Mouse (Mus musculus) spleen, adult 12 weeks (tissue): ENCODE measurements around the gene Tfg.

ENCODE experiments used
- DNase-seq: peaks from one replicate; pipeline ENCODE4 v3.0.0; 2022; ENCODE audit warnings: low spot score

The Tfg gene

DNA sequence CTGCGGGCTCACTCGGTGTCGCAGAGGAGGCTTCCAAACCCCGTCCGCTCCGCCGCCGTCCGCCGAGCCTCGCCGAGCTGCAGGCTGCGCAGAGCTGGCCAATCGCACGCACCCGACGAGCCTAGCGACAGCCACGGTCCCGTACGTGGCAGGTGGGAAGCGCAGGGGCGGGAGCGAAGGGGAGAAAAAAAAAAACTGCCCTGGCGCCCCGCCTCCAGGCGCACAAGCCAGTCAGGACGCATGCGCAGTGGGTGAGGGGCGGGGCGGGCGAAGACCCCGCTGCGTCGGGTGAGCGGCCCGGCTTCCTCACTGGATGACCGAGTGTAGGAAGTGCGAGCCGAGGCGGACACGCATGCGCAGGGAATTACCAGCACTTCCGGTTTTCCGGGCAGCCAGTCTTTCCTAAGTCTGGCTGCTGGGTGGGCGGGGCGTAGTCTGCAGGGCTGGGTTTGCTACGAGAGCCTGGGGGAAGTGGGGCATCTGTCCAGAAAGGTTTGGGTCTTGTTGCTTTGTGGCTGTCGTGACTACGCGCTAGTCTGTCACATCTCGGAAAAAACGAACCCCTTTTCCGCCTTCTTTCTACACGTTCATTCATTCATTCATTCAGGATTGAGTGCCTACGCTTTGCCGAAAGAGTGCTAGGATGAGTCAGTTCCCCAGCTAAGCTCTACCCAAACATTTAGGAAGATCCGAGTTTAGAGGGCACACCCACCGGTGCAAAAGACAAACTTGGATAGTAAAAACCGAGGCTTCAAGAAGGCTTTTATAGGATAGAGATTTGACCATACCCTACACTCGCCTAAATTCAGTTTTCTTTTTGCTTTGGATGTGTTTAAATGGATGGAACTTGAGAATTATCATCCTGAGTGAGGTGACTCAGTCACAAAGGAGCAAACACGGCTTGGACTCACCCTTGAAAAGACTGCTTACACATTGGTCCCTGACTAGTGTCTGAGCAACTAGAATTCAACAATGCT, at the start of gene Tfg:
Gene Tfg, minus strand, starts transcription at position 227 of the 977 bp plus-strand sequence.
- DNase-seq = peak; percentile 96

DNA sequence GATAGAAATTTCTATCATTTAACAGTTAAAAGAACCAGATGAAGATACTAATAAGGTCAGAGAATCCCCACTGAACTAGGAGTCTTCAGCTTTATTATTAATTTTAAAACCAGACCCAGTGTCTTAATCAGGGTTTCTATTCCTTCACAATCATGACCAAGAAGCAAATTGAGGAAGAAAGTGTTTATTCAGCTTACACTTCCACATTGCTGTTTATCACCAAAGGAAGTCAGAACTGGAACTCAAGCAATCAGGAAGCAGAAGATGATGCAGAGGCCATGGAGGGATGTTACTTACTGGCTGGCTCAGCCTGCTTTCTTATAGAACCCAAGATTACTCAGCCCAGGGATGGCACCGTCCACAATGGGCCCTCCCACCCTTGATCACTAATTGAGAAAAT, 11.8 kb upstream of the Tfg start:
- DNase-seq = no peak

DNA sequence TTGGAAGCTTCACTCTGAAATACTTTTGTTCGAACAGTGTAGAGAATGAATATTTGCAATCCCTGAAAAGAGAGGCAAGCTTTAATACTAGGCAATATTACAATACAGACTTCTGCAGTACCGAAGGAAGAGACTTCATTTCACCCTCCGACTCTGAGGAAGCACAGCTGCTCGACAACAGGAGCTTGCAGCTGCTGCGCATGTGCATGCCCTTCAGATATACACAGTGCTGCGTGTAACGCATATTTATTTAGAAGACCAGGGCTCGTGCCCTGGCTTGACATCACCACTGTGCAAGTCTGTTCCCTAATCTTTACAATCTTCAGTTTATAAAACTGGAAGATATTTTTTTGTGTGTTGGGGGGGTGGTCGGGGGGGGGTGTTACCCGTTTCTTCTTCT, 7.7 kb upstream of the Tfg start:
- DNase-seq = no peak

DNA sequence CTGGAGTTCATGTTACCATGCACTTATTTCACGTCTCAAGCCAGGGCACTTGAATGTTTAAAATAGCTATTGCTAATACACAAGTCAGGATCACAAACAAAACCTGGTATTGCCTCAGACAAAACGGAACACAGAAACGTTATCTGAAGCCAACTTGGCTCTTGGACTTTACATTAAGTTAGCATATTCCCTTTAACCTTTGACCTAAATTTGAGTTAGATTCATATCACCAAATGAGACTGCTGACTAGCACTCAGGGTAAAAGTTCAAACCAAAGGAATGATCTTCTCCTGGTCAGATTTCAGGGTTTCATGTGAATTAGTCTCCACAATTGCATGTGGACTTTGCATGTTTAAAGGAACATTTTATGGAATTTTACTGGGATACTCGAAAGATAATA, 5.1 kb upstream of the Tfg start:
- DNase-seq = no peak

DNA sequence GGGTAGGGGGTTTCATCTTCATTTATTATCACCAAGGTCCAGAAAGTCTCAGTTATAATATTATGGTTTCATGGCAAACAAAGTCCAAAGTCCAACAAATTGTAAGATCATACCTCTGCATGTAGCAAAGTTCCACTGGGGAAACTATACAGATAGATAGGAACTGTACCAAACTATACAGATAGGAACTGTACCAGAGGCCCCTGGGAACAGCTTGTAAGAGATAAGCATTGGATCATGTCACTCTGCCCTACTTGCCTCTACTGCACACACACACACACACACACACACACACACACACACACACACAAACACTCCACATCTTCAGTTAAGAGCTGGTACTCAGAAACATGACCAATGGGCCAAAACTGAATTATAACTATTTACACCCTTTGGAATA, 1.8 kb upstream of the Tfg start:
- no peak for DNase-seq

DNA sequence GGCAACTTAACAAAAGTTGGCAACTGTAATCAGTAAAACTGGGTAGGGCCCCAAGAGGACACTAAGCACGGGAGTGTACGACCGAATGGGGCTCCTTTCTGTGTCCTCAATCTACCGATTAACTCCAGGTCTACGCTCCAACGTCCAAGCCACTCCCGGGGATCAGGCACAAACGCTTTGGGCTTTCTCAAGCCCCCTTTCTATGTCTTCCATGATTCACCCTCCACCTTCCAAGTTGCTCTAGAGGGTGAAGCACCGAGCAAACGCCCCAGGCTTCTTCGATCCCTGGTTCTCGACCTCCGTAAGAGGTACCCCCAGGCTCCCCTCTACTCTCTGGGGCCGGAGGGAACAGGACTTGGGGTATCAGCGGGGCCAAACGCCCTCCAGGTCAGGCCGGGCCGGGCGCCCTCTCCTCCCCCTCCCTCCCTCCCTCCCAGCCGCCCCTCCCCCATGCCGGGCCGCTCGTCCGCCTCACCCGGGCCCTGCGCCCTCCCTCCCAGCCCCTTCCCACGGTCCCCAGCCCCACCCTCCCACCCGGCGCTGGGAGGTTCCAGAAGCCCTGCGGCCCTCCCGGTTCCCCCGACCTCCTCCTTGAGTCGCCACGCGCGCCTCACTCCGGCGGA, 582 bp downstream of the Tfg start:
- peak; percentile 26 for DNase-seq

DNA sequence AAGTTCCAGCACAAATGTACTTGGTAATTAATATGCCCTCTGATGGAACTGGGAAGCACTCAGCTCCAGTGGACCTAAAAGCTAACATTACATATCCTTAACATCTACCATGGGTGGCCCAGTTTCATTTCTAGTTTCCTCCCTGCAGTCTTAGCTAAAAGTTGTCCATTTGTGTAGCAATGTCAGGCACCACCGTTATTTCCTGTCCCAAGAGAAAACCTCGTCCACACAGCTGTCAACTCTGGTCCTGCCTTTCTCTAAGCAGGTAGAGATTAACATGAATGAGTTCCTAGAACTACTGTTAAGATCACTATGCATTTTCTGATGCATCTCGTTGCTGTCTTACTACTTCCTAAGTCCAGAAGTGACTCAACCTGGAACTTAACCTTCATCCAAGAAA, 1.6 kb downstream of the Tfg start:
- no peak for DNase-seq

DNA sequence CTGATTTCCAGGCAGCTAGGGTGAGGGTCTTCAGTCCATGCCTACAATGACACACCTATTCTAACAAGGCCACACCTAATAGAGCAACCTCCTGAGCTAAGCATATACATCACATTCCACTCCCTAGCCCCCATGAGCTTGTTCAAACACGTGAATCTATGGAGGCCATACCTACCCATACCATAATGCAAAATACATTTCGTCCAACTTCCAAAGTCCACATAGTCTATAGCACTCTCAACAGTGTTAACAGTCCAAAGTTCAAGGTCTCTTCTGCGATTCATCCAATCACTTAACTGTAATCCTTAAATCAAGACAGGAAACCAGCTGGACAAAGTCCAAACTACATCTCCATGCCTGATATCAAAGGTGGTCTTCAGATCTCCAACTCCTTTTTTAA, 7.2 kb downstream of the Tfg start:
- DNase-seq = no peak

DNA sequence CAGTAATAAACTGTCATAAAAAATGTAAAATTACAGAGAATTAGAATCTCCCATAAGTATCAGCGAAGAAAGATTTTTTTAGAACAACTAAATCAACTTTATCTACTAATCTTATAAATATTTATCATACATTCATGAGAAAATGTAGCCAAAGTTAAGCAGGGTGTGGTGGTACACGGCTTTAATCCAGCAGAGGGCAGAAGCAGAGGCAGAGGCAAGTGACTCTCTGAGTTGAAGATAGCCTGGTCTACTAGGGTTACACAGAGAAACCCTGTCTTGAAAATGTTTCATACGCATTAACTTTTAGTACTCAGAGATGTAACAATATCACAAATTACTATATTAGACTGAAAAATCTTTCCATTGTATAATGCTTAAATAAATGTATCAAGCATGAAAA, 11.5 kb downstream of the Tfg start:
- DNase-seq = no peak

DNA sequence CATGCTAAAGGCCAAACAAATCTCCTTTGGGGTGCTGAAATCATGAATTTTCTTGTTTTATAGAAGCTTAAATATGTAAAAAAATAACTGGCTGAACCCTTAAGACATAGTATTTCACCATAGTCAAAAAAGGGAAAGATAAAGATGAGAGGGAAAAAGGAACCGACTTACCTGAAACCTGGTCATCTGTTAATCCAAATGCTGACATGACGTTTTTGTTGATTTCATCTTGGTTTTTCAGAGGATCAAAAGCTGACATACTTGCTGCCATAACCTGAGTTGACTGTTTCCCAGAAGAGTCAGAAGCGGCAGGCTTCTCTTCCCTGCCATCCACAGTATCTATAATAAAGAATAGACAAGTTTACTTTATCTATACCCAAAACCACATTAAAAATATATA, 16.4 kb downstream of the Tfg start:
- no peak for DNase-seq

DNA sequence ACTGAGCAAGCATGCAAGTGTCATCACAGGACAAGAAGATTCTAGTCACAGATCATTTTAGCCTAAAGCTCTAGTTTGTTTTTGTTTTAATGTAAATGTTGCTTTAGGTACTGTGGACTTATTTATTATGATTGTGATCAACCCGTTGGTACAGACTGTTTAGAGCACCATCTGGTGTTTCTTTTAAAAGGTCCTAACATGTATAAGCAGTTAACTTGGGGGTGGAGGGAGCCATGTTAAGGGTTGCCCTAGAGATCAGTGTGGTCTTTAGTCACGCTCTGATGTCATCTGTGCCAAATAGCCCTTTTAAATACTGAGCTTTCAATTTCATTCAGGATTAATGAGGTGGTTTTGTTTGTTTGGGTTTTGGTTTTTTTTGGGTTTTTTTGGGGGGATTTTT, 20.8 kb downstream of the Tfg start:
- DNase-seq = no peak

DNA sequence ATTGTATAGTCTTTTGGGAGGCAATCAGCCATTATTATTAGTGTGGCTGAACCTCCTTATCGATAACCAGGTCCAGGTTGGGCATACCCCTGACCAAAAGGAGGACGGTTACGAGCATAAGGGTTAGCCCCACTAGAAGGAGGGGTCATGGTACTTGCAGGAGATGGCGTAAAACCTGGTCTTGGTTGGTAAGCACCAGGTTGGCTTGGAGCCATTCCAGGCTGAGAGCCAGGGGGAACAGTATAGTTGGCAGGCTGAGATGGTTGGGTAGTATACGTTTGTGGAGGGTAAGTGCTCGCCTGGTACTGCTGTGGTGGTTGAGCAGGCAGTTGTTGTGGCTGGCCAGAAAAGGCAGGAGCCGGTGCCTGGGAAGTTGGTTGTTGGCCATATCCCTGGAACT, 26.5 kb downstream of the Tfg start:
- DNase-seq = no peak

DNA sequence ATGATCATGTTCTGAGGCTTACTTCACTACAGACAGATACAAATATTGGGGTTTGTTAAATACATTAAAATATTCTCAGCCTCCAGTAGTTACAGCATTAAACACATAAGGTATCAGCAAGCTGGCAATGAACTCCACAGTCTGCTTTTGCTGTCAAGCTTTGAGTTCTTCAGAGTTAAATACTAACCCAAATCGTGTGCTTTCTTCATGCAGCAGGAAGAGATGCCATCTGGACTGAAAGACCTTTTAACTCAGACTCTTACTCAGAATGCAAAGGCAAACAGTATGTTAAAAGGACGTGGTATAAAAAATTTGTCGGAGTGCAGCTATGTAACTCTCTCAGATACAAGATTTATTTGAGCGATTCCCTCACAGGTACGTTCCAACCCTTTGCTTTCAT, 30.5 kb downstream of the Tfg start:
- no peak for DNase-seq

DNA sequence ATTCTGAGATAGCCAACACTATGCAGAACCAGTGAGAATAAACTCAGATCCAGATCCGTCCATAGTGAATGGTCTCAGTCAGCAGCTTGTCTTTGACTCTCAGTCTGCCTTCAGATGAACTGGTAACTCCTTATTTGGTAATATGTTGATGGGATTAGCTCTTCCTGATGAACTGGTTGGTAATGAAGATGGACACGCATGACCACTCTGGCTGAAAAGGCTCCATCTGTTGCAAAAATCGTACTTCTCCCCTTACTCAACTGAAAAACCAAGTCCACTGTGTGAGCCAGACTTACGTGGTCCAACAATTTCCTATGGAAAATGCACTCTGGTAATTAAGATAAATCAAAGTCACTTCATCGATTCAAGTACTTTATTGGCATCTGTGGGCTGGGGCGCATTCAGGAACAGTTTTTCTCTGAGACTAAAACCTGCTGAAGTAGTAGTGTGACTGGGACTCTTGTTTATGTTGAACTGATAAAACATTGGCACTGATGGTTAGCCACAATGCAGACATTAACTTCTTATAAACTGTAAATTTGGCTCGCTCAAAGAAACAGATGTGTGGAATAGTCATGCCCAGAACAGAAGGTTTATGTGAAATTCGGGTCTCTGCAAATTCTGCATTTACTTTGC, 36.1 kb downstream of the Tfg start:
- no peak for DNase-seq

DNA sequence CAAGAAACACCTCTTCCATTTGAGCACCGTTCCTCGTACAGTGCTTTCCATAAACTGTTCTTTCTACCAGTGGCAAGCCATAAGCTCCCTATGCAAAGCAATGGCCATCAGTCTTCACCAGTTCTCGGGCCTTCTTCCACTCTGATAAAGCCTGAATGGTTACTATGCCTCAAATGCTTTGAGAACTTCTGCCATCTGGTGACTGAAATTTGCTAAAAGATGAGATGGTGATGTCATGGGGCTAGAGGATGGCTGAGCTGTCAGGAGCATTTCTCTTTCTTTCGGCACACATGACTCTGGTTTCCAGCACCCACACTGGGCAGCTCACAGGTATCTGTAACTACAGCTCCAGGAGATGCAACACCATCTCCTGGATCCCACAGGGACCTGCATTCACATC, 40.1 kb downstream of the Tfg start:
- DNase-seq = no peak

DNA sequence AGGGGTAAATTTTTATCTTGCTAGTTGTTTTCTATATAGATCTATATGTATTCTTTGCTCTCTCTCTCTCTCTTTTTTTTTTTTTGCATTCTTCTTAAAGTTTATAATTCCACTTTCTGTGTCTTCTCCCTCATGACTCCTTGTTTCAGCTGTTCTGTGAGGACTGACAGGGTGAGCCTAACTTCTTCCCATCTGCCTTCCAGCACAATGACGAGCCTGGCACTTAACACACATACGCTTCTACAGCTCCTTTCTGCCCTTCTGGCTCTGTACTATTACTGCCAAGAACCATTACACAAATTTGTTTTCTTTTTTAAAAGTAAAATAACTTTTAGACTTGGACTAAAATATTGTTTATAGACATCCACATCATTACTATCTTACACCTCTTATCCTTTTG, 43.8 kb downstream of the Tfg start:
- DNase-seq = no peak

DNA sequence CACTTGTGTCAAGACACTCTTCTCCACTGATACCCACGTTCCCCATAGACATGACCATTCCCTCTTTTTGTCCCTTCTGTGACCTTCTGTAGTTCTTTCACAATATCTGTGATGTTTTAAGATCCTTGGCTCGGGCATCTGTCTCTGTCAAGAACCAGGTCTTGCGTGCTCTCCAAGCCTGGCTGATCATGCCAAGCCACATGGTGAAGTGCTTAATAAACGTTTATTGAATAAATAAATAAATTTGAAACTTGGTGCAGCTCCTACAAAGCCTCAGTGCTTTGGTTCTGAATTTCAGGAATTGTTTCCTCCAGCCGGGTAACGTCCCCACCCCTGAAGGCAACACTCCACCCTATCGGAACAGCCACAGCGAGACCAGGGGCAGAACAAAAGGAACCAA, 46.3 kb downstream of the Tfg start:
- no peak for DNase-seq

DNA sequence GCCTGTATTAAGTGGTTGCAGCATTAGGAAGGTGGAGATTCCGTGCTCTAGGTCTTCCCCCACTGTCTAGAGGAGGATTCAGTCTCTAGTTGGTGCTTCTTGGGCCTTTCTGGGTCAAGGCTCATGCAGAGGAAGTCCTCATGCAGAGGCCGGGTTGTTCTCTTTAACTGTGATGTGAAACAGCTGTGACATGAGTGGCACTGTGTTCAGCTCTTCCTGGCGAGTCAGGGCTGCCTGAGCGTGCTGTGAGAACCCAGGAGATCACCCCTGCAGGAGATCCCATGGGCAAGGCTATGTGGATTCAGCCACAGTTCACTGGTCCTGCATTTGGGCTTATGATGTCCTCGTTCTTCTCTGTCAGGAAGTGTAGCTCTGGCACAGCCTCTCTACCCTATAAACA, 47.7 kb downstream of the Tfg start:
- no peak for DNase-seq

DNA sequence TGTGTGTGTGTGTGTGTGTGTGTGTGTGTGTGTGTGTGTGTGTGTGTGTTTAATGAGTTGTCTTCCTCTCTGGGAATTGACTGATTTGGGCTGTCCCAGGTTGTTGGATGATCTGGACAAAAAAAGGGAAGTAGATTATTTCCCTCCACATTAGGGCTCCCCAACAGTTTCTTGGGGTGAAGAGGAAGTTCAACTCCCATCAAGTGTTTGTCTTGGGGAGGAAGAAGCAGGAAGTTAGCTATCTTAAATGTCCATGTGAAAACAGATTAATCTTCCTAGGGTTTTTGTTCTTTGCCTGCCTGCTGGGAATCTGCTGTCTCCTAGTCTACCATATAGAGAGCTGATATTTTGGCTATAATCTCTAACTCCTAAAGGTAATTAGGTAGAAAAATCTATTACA, 58.4 kb downstream of the Tfg start:
- DNase-seq = no peak

DNA sequence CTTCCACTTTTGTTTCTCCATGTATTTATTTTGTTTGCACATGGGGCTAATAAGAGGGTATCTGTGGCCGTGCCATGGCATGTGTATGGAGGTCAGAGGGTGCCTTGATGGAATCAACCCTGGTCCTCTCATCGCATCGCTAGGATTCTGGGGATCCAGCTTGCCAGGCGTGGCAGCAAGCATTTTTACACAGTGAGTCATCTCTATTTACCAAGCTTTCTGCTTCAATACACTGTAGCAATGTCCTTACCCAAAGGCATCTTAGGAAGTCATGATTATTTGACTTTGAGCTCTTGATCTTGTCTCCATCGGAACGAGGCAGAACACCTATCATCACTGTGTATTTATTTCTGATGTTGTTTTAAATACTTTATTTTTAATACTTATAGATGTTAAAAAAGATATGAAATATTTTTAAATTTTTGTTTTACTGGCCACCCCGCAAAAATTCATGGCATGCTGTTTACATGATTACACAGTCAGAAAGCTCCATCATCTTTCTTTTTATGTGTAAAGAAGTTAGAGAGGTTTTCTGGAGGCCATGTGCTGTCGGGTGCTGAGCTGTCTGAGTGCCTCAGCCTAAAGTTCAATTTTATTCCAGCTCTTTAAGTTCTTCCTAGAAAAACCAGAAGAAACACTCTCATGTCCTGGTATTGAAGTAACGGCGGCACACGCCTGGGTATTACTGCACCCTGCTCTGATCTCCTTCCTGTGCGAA, 61.9 kb downstream of the Tfg start:
- DNase-seq = no peak

DNA sequence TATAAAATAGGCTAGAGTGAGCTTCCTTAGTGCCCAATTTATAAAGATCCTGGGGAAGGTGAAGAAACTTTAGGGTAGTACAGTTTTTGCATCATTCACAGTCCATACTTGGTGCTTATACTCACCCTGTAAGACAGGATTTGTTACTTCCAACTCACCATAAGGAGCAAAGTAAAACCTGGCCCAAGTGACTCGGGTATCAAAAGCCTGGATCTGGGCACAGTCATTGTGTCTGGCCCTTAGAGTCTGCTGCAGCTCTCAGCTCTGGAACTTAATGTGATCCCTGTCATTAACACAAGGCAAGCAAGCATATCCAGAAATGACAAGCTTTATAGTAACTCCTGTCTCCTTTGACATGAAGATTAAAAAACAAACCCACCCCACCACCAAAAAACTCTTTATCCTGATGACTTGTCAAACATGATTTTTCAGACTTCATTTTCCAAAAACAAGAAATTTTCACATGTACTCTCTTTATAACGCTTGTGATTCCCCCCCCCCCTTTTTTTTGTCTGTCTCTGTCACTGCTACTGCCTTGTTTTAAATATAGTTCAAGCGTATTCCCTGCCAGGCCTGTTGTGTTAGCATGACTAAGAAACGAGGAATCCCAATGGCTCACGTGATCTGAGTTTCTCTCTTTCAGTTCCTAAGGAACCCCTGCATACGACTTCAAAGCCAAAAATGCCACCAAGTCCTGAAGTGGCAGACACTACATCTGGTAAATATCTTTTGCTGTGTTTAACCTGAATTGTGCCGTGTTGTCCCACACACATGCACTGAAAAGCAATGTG, 70.7 kb downstream of the Tfg start:
- no peak for DNase-seq

DNA sequence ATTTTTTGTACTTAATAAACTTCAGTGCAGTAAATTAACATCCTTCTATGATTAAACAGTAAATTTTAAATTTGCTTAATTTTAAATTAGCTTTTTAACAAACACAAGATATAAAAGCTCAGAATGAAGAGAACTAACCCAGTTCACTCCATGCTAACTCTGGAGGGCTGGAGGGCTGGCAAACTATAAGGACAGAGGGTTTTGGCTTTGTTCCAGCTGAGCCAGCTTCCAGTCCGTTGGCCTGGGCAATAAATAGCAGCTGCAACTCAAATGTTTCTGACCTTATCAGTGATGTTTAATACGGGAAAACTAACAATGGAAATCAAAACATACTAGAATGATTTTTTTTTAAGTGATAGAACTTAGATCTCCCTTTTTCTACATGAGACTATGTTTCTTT, 72.0 kb downstream of the Tfg start:
- no peak for DNase-seq
